Mouse (Mus musculus) frontal cortex, postnatal 10 days (tissue): Measurements from ENCODE around the gene Hs3st3a1.

Experiments used
- DNase-seq, 2 experiments: peaks; one replicate each; pipeline ENCODE4 v3.0.0; 2022; ENCODE audit warnings: low spot score in 2 of 2, mixed read lengths in 1 of 2

The Hs3st3a1 gene

DNA sequence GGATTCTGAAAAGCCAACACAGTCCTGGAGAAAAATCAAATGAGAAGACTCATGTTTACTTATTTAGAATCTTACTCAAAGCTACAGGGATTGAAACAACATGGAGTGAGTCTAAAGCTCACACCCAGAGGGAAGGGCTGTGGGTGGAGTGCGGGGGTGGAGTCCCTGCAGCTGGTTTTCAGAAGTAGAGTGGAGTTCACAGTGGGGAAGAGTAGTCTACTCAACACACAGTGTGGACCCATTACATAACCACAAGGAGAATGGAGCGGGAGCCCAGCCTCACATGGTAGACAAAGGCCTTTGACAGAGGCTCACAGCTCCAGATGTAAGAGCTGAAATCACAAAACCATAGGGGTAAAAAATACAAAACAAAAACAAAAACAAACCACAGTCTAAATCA is 123.2 kb downstream of the Hs3st3a1 start:
- no peak for DNase-seq

GRCm38 (mm10) chr11:64559388-64559787 is 124.3 kb downstream of the Hs3st3a1 start:
- no peak for DNase-seq

DNA sequence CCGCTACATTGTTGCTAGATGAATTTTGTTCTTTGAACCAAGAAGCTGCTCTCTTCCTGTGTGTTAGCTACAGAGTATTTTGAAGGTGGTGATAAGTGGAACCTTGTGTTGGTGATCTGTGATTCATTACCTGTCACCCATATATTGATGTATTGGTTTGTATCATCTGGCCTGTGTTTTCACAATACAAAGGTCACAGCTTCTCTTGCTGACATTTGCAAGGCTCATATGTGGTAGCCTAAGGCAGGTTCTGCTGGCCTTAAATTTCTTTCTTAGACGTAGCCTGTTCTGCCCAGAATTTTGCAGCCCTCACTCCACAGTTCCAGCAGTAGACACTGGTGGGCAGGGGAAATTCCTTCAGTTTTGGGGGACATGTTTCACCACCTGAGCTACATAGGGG is 125.3 kb downstream of the Hs3st3a1 start:
- DNase-seq, result no peak

GRCm38 (mm10) chr11:64562771-64563170 is 127.6 kb downstream of the Hs3st3a1 start:
- DNase-seq, result no peak
